Mouse (Mus musculus) forebrain, embryonic 14.5 days (tissue): ENCODE results near the gene Cel. TPM values are rescaled to one million over a fixed set of nuclear protein-coding genes. Genes with fewer than 3 reads are reported as not detected.

Experiments
- ATAC-seq: fragments of 200-750 bp; cut with Nextera tagmentation; 2 replicates; pipeline ENCODE4 v1.8.0; 2017; ENCODE audit warnings: mild to moderate bottlenecking, moderate library complexity
- DNase-seq: peaks from one replicate; pipeline ENCODE4 v3.0.0-alpha.2; 2015; ENCODE audit warnings: low spot score
- H3K27ac ChIP-seq: fragments of 300-500 bp; sonication (generic); 2 replicates; pipeline ENCODE4 v1.5.1; 2014; ENCODE audit warnings: low read depth, mild to moderate bottlenecking, control low read depth, low read length, moderate library complexity
- H3K27me3 ChIP-seq: fragments of 300-500 bp; sonication (generic); replicated peaks from 2 replicates; pipeline ENCODE4 v1.6.1; 2014; ENCODE audit warnings: low read length, control low read depth, mixed read lengths; ENCODE audit not compliant: control insufficient read depth, insufficient read depth
- H3K36me3 ChIP-seq: fragments of 300-500 bp; sonication (generic); 2 replicates; pipeline ENCODE4 v1.6.1; 2014; ENCODE audit warnings: low read length, control low read depth; ENCODE audit not compliant: control insufficient read depth, insufficient read depth
- H3K4me1 ChIP-seq: fragments of 300-500 bp; sonication (generic); 2 replicates; pipeline ENCODE4 v1.6.1; 2014; ENCODE audit warnings: antibody characterized with exemption, low read length, control low read depth; ENCODE audit not compliant: control insufficient read depth, insufficient read depth
- H3K4me2 ChIP-seq: fragments of 300-500 bp; sonication (generic); 2 replicates; pipeline ENCODE4 v1.6.1; 2014; ENCODE audit warnings: mild to moderate bottlenecking, control low read depth, low read length
- H3K4me3 ChIP-seq: fragments of 300-500 bp; sonication (generic); 2 replicates; pipeline ENCODE4 v1.5.1; 2014; ENCODE audit warnings: low read depth, low read length, control low read depth
- H3K9ac ChIP-seq: fragments of 300-500 bp; sonication (generic); 2 replicates; pipeline ENCODE4 v1.6.1; 2014; ENCODE audit warnings: mild to moderate bottlenecking, low read length, control low read depth, moderate library complexity
- H3K9me3 ChIP-seq: fragments of 300-500 bp; sonication (generic); replicated peaks from 2 replicates; pipeline ENCODE4 v1.6.1; 2016; ENCODE audit warnings: low read length, control low read depth, mixed read lengths; ENCODE audit not compliant: control insufficient read depth
- WGBS: fragments of 180-500 bp; shearing (Covaris S2); extraction: QIAGEN DNeasy Blood & Tissue Kit; methylation state at CpG from one replicate; pipeline ENCODE4 v1.1.7; 2014; 5-methylcytosine and 5-hydroxymethylcytosine counted together
- polyA plus RNA-seq: library from polyadenylated mRNA; unstranded; fragments of >200 nt; fragmentation: Nextera tagmentation; extraction: Ambion mirVana; gene quantifications from 2 replicates; pipeline ENCODE4 v1.2.1, GENCODE M21; 2014

The Cel gene
- polyA plus RNA-seq, 1 experiment from 2014 or later: not detected

- Histone ChIP-seq H3K9ac (peak overlapping the region; percentile 29; the same call in 1 of the 2 replicates), H3K27ac (peak overlapping the region; percentile 86; the same call in 1 of the 2 replicates), H3K4me1 (peaks cover 79% of the 10 kb centered on the region), H3K36me3 (peaks cover 15% of the 10 kb centered on the region), H3K4me3 (no peak overlapping the region), H3K27me3 (no peaks in the 10 kb centered on the region), H3K4me2 (0 out of 2 replicates have a peak overlapping the region, but pooled peaks have one; percentile 6), H3K9me3 (no peaks in the 10 kb centered on the region)
- ATAC-seq (no peak), DNase-seq (no peak)
- 72% methylated on average over 11 of the region's 11 CpGs for WGBS
These were observed 26.2 kb downstream of the Cel start for GRCm38 (mm10) chr2:28536766-28537633.

GRCm38 (mm10) chr2:28536166-28536565, 27.0 kb downstream of the Cel start:
- Histone ChIP-seq H3K4me2 (no peak overlapping the region), H3K9ac (no peak overlapping the region)
- DNase-seq: peak; percentile 54

GRCm38 (mm10) chr2:28535650-28536049, 27.6 kb downstream of the Cel start:
- peaks cover 79% of the 10 kb centered on the region for H3K4me1 ChIP-seq
- peak overlapping the region; percentile 86 for H3K4me2 ChIP-seq
- 6% methylated on average over 7 of the region's 7 CpGs for WGBS
- H3K9me3 ChIP-seq: no peaks in the 10 kb centered on the region
- peak; percentile 75 for DNase-seq
- ATAC-seq: no peak
- peaks cover 5% of the 10 kb centered on the region; the same call in 1 of the 2 replicates for H3K36me3 ChIP-seq
- no peaks in the 10 kb centered on the region for H3K27me3 ChIP-seq
- H3K9ac ChIP-seq: no peak overlapping the region
- H3K4me3 ChIP-seq: 0 out of 2 replicates have a peak overlapping the region, but pooled peaks have one; percentile 1
- peak overlapping the region; percentile 86 for H3K27ac ChIP-seq

More at GRCm38 (mm10) chr2:28536166-28536565, 27.0 kb downstream of the Cel start:
- Histone ChIP-seq H3K9me3 (no peaks in the 10 kb centered on the region), H3K36me3 (peaks cover 8% of the 10 kb centered on the region; the same call in 1 of the 2 replicates), H3K27ac (peak overlapping the region; percentile 86), H3K4me1 (peaks cover 79% of the 10 kb centered on the region), H3K27me3 (no peaks in the 10 kb centered on the region), H3K4me3 (no peak overlapping the region)
- WGBS: 74% methylated on average over 4 of the region's 4 CpGs
- no peak for ATAC-seq

GRCm38 (mm10) chr2:28535263-28535540, 28.0 kb downstream of the Cel start:
- Histone ChIP-seq H3K9me3 (no peaks in the 10 kb centered on the region), H3K9ac (0 out of 2 replicates have a peak overlapping the region, but pooled peaks have one; percentile 29), H3K4me2 (peak overlapping the region; percentile 86), H3K36me3 (0 out of 2 replicates have a peak, but pooled peaks cover under 1% of the 10 kb centered on the region), H3K27me3 (no peaks in the 10 kb centered on the region), H3K4me1 (peaks cover 76% of the 10 kb centered on the region), H3K27ac (peak overlapping the region; percentile 86), H3K4me3 (0 out of 2 replicates have a peak overlapping the region, but pooled peaks have one; percentile 1)
- DNase-seq (peak; percentile 31), ATAC-seq (no peak)
- 43% methylated on average over 4 of the region's 4 CpGs for WGBS

- Histone ChIP-seq H3K4me1 (peaks cover 71% of the 10 kb centered on the region), H3K9me3 (no peaks in the 10 kb centered on the region), H3K4me3 (peak overlapping the region; percentile 46), H3K9ac (peak overlapping the region; percentile 74), H3K27ac (peak overlapping the region; percentile 86), H3K36me3 (no peaks in the 10 kb centered on the region), H3K4me2 (peak overlapping the region; percentile 86), H3K27me3 (no peaks in the 10 kb centered on the region)
- ATAC-seq (peak; percentile 19; the same call in 1 of the 2 replicates), DNase-seq (peak; percentile 70)
- WGBS: 35% methylated on average over 11 of the region's 11 CpGs
These were observed 28.6 kb downstream of the Cel start for GRCm38 (mm10) chr2:28534436-28535262.

- Histone ChIP-seq H3K4me2 (peak overlapping the region; percentile 86), H3K27me3 (no peaks in the 10 kb centered on the region), H3K4me1 (peaks cover 64% of the 10 kb centered on the region), H3K9me3 (no peaks in the 10 kb centered on the region), H3K9ac (peak overlapping the region; percentile 74), H3K27ac (peak overlapping the region; percentile 86), H3K36me3 (no peaks in the 10 kb centered on the region), H3K4me3 (peak overlapping the region; percentile 46)
- 63% methylated on average over 7 of the region's 7 CpGs for WGBS
- ATAC-seq (0 out of 2 replicates have a peak, but pooled peaks have one; percentile 1), DNase-seq (no peak)
These were observed 29.2 kb downstream of the Cel start for GRCm38 (mm10) chr2:28533901-28534435.

- Histone ChIP-seq H3K27ac (peak overlapping the region; percentile 39; the same call in 1 of the 2 replicates), H3K4me1 (peaks cover 56% of the 10 kb centered on the region), H3K4me2 (peak overlapping the region; percentile 86), H3K9me3 (no peaks in the 10 kb centered on the region), H3K9ac (peak overlapping the region; percentile 74), H3K36me3 (no peaks in the 10 kb centered on the region), H3K27me3 (no peaks in the 10 kb centered on the region), H3K4me3 (peak overlapping the region; percentile 46)
- peak; percentile 91 for DNase-seq
- peak; percentile 91 for ATAC-seq
- 4% methylated on average over 45 of the region's 49 CpGs for WGBS
These were observed 30.0 kb downstream of the Cel start for GRCm38 (mm10) chr2:28532938-28533771.

- DNase-seq: no peak
- Histone ChIP-seq H3K27me3 (no peaks in the 10 kb centered on the region), H3K27ac (no peak overlapping the region), H3K4me3 (no peak overlapping the region), H3K4me2 (no peak overlapping the region), H3K4me1 (peaks cover 38% of the 10 kb centered on the region), H3K9me3 (no peaks in the 10 kb centered on the region), H3K9ac (no peak overlapping the region), H3K36me3 (no peaks in the 10 kb centered on the region)
- 64% methylated on average over 7 of the region's 7 CpGs for WGBS
- ATAC-seq: no peak
These were observed 32.9 kb downstream of the Cel start for GRCm38 (mm10) chr2:28530311-28530710.
